ENCODE assay signal across 9 mouse cellular contexts in genomic region chr13:73383585-73383984, GRCm38 (mm10). TPM values are rescaled to one million over a fixed set of nuclear protein-coding genes. Genes with fewer than 3 reads are reported as not detected.
DNase-seq lines count a peak whose midpoint lies in the region; ATAC-seq and TF ChIP-seq lines count a peak whose summit lies in the region.
"Had no signal": no experiment of that assay in that cellular context is flagged by ENCODE, and none has a peak within 500 bp of the region (broad histone marks: within the 10 kb centered on the region; RNA-seq: fewer than 3 reads in every experiment).

No protein-coding gene starts in this region.

- peak; percentile 58 for TF ChIP-seq CTCF in heart, postnatal 0 days (IDR thresholded peaks at IDR 0.05; ENCODE audit: low read depth)
- TF ChIP-seq CTCF in thymus, adult 2 months (IDR thresholded peaks at IDR 0.05; ENCODE audit: borderline replicate concordance, control insufficient read depth, extremely low read depth, insufficient read depth, low read length, poor library complexity), result no peak

- H3K9ac ChIP-seq in heart, postnatal 0 days (replicated peaks; ENCODE audit: low read depth, low read length), result no peak overlapping the region
- no peak overlapping the region for H3K9ac ChIP-seq in midbrain, embryonic 11.5 days (ENCODE audit: low read length)

- no peak for TF ChIP-seq EP300 in heart, postnatal 0 days (IDR thresholded peaks at IDR 0.05; ENCODE audit: low read depth)

- ATAC-seq in heart, postnatal 0 days (ENCODE audit: insufficient read depth, low read depth), result no peak
- no peak for ATAC-seq in midbrain, embryonic 11.5 days (ENCODE audit: low FRiP score)

- TF ChIP-seq POLR2A in thymus, adult 2 months (IDR thresholded peaks at IDR 0.05; ENCODE audit: control insufficient read depth, extremely low read depth, insufficient read depth, low read length, poor library complexity), result no peak

- no peak overlapping the region for H3K4me2 ChIP-seq in heart, postnatal 0 days (ENCODE audit: low read depth, low read length)
- no peak overlapping the region for H3K4me2 ChIP-seq in midbrain, embryonic 11.5 days

- 64% methylated on average over 3 of the region's 3 CpGs for WGBS in heart, postnatal 0 days
- WGBS in thymus, adult 2 months, result 67% methylated on average over 3 of the region's 3 CpGs
- WGBS in midbrain, embryonic 11.5 days, result 64% methylated on average over 3 of the region's 3 CpGs

- H3K4me1 ChIP-seq in heart, postnatal 0 days (ENCODE audit: control insufficient read depth, insufficient read depth), result no peaks in the 10 kb centered on the region
- no peaks in the 10 kb centered on the region for H3K4me1 ChIP-seq in thymus, adult 2 months (replicated peaks; ENCODE audit: control insufficient read depth, insufficient read depth, low read length)
- H3K4me1 ChIP-seq in midbrain, embryonic 11.5 days (ENCODE audit: control insufficient read depth, insufficient read depth, low read length), result no peaks in the 10 kb centered on the region

- H3K27ac ChIP-seq in heart, postnatal 0 days (ENCODE audit: low read depth), result no peak overlapping the region
- H3K27ac ChIP-seq in thymus, adult 2 months (ENCODE audit: control insufficient read depth, insufficient read depth, low read length), result no peak overlapping the region
- H3K27ac ChIP-seq in midbrain, embryonic 11.5 days (ENCODE audit: low read depth, low read length), result no peak overlapping the region

- H3K4me3 ChIP-seq in heart, postnatal 0 days (ENCODE audit: low read depth, low read length), result no peak overlapping the region
- no peak overlapping the region for H3K4me3 ChIP-seq in thymus, adult 2 months (ENCODE audit: control insufficient read depth, insufficient read depth, low read length)
- no peak overlapping the region for H3K4me3 ChIP-seq in midbrain, embryonic 11.5 days (ENCODE audit: low read depth, low read length)
- H3K4me3 ChIP-seq: myocyte had no signal

- no peak for DNase-seq in heart, postnatal 0 days (ENCODE audit: low spot score)
- DNase-seq in heart, adult 9 months (ENCODE audit: low spot score in 2 of 2), result no peak
- peak; percentile 60 for DNase-seq in thymus, adult 2 months
- DNase-seq in thymus, adult 18-20 months, result no peak
- DNase-seq in embryo, embryonic 11.5 days (ENCODE audit: low read depth, low spot score), result peak; percentile 4
- peak; percentile 18 for DNase-seq in retina, adult 2 months (ENCODE audit: low read depth, low spot score)
- DNase-seq in right cerebral cortex, postnatal 14 days, result no peak
- DNase-seq in midbrain, embryonic 11.5 days (ENCODE audit: low spot score, missing footprints), result no peak

- 0 out of 2 replicates have a peak, but pooled peaks cover 2% of the 10 kb centered on the region for H3K9me3 ChIP-seq in heart, postnatal 0 days (replicated peaks; ENCODE audit: control insufficient read depth, low read length)
- no peaks in the 10 kb centered on the region for H3K9me3 ChIP-seq in midbrain, embryonic 11.5 days (ENCODE audit: control insufficient read depth, low read length)

- no peaks in the 10 kb centered on the region for H3K36me3 ChIP-seq in heart, postnatal 0 days (replicated peaks; ENCODE audit: control insufficient read depth, insufficient read depth, low read length)
- H3K36me3 ChIP-seq in thymus, adult 2 months (ENCODE audit: control insufficient read depth, insufficient read depth, low read length), result no peaks in the 10 kb centered on the region
- no peaks in the 10 kb centered on the region for H3K36me3 ChIP-seq in midbrain, embryonic 11.5 days (ENCODE audit: control insufficient read depth, insufficient read depth, low read length)

- no peaks in the 10 kb centered on the region for H3K27me3 ChIP-seq in heart, postnatal 0 days (ENCODE audit: control insufficient read depth, insufficient read depth, low read length)
- H3K27me3 ChIP-seq in thymus, adult 2 months (ENCODE audit: control insufficient read depth, insufficient read depth, low read length), result no peaks in the 10 kb centered on the region
- H3K27me3 ChIP-seq in midbrain, embryonic 11.5 days (ENCODE audit: control insufficient read depth, insufficient read depth, low read length), result no peaks in the 10 kb centered on the region

RNA-seq across cellular contexts. Expression of gene Ndufs6, which starts 55.2 kb away (rescaled TPM):
- 333 and 427 TPM in 2 replicates for total RNA-seq in heart, postnatal 0 days (2014; rRNA removed; ENCODE audit: low replicate concordance)
- 1,466 and 1,522 TPM in 2 replicates for polyA plus RNA-seq in heart, postnatal 0 days (2015; fragmentation: Nextera tagmentation; extraction: Ambion mirVana)
- polyA plus RNA-seq in thymus, adult 2 months (2012; rRNA removed), result 67.3 and 98.2 TPM in 2 replicates
- 305 and 326 TPM in 2 replicates for polyA plus RNA-seq in midbrain, embryonic 11.5 days (2014; fragmentation: Nextera tagmentation; extraction: Ambion mirVana)

RNA-seq across cellular contexts. Expression of gene Mrpl36, which starts 55.3 kb away (rescaled TPM):
- total RNA-seq in heart, postnatal 0 days (2014; rRNA removed; ENCODE audit: low replicate concordance), result 62.9 and 102 TPM in 2 replicates
- 130 and 135 TPM in 2 replicates for polyA plus RNA-seq in heart, postnatal 0 days (2015; fragmentation: Nextera tagmentation; extraction: Ambion mirVana)
- polyA plus RNA-seq in thymus, adult 2 months (2012; rRNA removed), result 133 and 154 TPM in 2 replicates
- 125 and 128 TPM in 2 replicates for polyA plus RNA-seq in midbrain, embryonic 11.5 days (2014; fragmentation: Nextera tagmentation; extraction: Ambion mirVana)

Comparison
In these comparisons a context has a peak if more than half of its experiments do, and no peak if none do; other contexts are left out.
1. DNase-seq: peak in thymus, adult 2 months (single experiment), embryo, embryonic 11.5 days (single experiment) and retina, adult 2 months (single experiment); none in heart, postnatal 0 days (single experiment), heart, adult 9 months (0 of 2), thymus, adult 18-20 months (0 of 2), right cerebral cortex, postnatal 14 days (single experiment) and midbrain, embryonic 11.5 days (single experiment).